Mouse (Mus musculus): ENCODE data around the gene Nanos3.

Gene Nanos3

GRCm38 (mm10) chr8:84183261-84184084 is 1.5 kb downstream of the Nanos3 start:
- no peak for DNase-seq (ENCODE audit: low read depth)

- no peak for DNase-seq (ENCODE audit: low read depth)
These were observed 2.2 kb downstream of the Nanos3 start for GRCm38 (mm10) chr8:84182833-84183232.

- no peak for DNase-seq (ENCODE audit: low read depth)
These were observed 4.4 kb downstream of the Nanos3 start for GRCm38 (mm10) chr8:84180530-84181190.

GRCm38 (mm10) chr8:84179946-84180345 is 5.1 kb downstream of the Nanos3 start:
- no peak for DNase-seq (ENCODE audit: low read depth)

GRCm38 (mm10) chr8:84178592-84178991 is 6.4 kb downstream of the Nanos3 start:
- no peak for DNase-seq (ENCODE audit: low read depth)

GRCm38 (mm10) chr8:84177405-84177804 is 7.6 kb downstream of the Nanos3 start:
- no peak for DNase-seq (ENCODE audit: low read depth)

- DNase-seq (ENCODE audit: low read depth) = no peak
These were observed 8.5 kb downstream of the Nanos3 start for GRCm38 (mm10) chr8:84176560-84176959.

GRCm38 (mm10) chr8:84173861-84174260 is 11.2 kb downstream of the Nanos3 start:
- DNase-seq (ENCODE audit: low read depth) = peak; percentile 37

GRCm38 (mm10) chr8:84170096-84170495 is 14.9 kb downstream of the Nanos3 start:
- DNase-seq (ENCODE audit: low read depth) = no peak

- no peak for DNase-seq (ENCODE audit: low read depth)
These were observed 17.3 kb downstream of the Nanos3 start for GRCm38 (mm10) chr8:84167696-84168095.

GRCm38 (mm10) chr8:84157620-84158019 is 27.4 kb downstream of the Nanos3 start:
- DNase-seq (ENCODE audit: low read depth) = peak; percentile 30

- no peak for DNase-seq (ENCODE audit: low read depth)
These were observed 35.8 kb downstream of the Nanos3 start for GRCm38 (mm10) chr8:84149181-84149580.

GRCm38 (mm10) chr8:84148531-84148850 is 36.5 kb downstream of the Nanos3 start:
- no peak for DNase-seq (ENCODE audit: low read depth)

GRCm38 (mm10) chr8:84147769-84148530 is 37.1 kb downstream of the Nanos3 start, which contains the start of the genes Cc2d1a and 4930432K21Rik:
Gene Cc2d1a, minus strand, starts transcription at chr8:84147936.
Gene 4930432K21Rik, plus strand, starts transcription at chr8:84148025.
- DNase-seq (ENCODE audit: low read depth) = peak; percentile 97

- no peak for DNase-seq (ENCODE audit: low read depth)
These were observed 37.7 kb downstream of the Nanos3 start for GRCm38 (mm10) chr8:84147324-84147766.

GRCm38 (mm10) chr8:84144636-84145245 is 40.3 kb downstream of the Nanos3 start:
- peak; percentile 95 for DNase-seq (ENCODE audit: low read depth)

GRCm38 (mm10) chr8:84140838-84141237 is 44.2 kb downstream of the Nanos3 start:
- no peak for DNase-seq (ENCODE audit: low read depth)

- no peak for DNase-seq (ENCODE audit: low read depth)
These were observed 47.2 kb downstream of the Nanos3 start for GRCm38 (mm10) chr8:84137848-84138247.

- DNase-seq (ENCODE audit: low read depth) = no peak
These were observed 52.8 kb downstream of the Nanos3 start for GRCm38 (mm10) chr8:84132225-84132624.

GRCm38 (mm10) chr8:84130806-84131205 is 54.2 kb downstream of the Nanos3 start:
- no peak for DNase-seq (ENCODE audit: low read depth)

- peak; percentile 30 for DNase-seq (ENCODE audit: low read depth)
These were observed 56.7 kb downstream of the Nanos3 start for GRCm38 (mm10) chr8:84128277-84128676.
